Mouse (Mus musculus): ENCODE measurements around the gene Fntb. TPM values are rescaled to one million over a fixed set of nuclear protein-coding genes. Genes with fewer than 3 reads are reported as not detected.
A peak's percentile ranks its signal among the peaks of the same experiment; 100 is the strongest.

The Fntb gene
- total and polyA plus RNA-seq, 3 experiments, result 11.7 to 28.5 TPM; not detected in 1

- peaks cover 0 to 17% of the 10 kb centered on the region in 2 experiments; a peak in 3 of 4 replicates for H3K36me3 ChIP-seq (ENCODE audit: control insufficient read depth in 1 of 2, insufficient read depth in 2 of 2, low read length in 2 of 2)
- H3K9ac ChIP-seq (ENCODE audit: control insufficient read depth, low read depth, low read length, poor library complexity, severe bottlenecking), result no peak overlapping the region
- no peaks in the 10 kb centered on the region for H3K9me3 ChIP-seq (replicated peaks; ENCODE audit: insufficient read depth, low read length)
- DNase-seq (ENCODE audit: low read depth, low spot score), result peak; percentile 85
- H3K79me2 ChIP-seq (ENCODE audit: control insufficient read depth, insufficient read depth, low read length, poor library complexity), result no peaks in the 10 kb centered on the region
- H3K4me1 ChIP-seq (ENCODE audit: control insufficient read depth in 1 of 2, insufficient read depth in 2 of 2, low read length in 2 of 2), result peaks cover 15 to 33% of the 10 kb centered on the region in 2 experiments
- no peak overlapping the region for H3K4me3 ChIP-seq (ENCODE audit: control insufficient read depth in 1 of 2, insufficient read depth in 1 of 2, low read depth in 2 of 2, low read length in 2 of 2)
- peak overlapping the region; percentile 47 for H3K27ac ChIP-seq (ENCODE audit: control insufficient read depth, low read depth, low read length)
- H3K27me3 ChIP-seq (ENCODE audit: control insufficient read depth in 1 of 2, insufficient read depth in 2 of 2, low read length in 2 of 2), result no peaks in the 10 kb centered on the region
- TF ChIP-seq TAL1 (IDR thresholded peaks at IDR 0.05; ENCODE audit: low read length) (peak; percentile 86), MYC (IDR thresholded peaks at IDR 0.05; ENCODE audit: low read depth, low read length) (no peak), MAX (IDR thresholded peaks at IDR 0.05; ENCODE audit: low read length) (no peak), RCOR1 (IDR thresholded peaks at IDR 0.05; ENCODE audit: low read depth, low read length) (peak; percentile 86), NELFE (IDR thresholded peaks at IDR 0.05; ENCODE audit: low read depth, low read length) (no peak), TBP (IDR thresholded peaks at IDR 0.05; ENCODE audit: low read depth, low read length) (0 out of 2 replicates have a peak, but pooled peaks have one; percentile 23), ZKSCAN1 (IDR thresholded peaks at IDR 0.05; ENCODE audit: low read depth, low read length) (no peak), BHLHE40 (IDR thresholded peaks at IDR 0.05; ENCODE audit: borderline replicate concordance, low read depth, low read length) (no peak), CTCF (IDR thresholded peaks at IDR 0.05 in 2 of 3, conservative IDR thresholded peaks at IDR 0.05 in 1 of 3; ENCODE audit: control insufficient read depth in 1 of 3, insufficient read depth in 1 of 3, low read depth in 2 of 3, low read length in 3 of 3, poor library complexity in 1 of 3, severe bottlenecking in 1 of 3) (no peak), KAT2A (conservative IDR thresholded peaks at IDR 0.05; ENCODE audit: low read depth, low read length) (no peak), HCFC1 (IDR thresholded peaks at IDR 0.05; ENCODE audit: low read depth, low read length) (0 out of 2 replicates have a peak, but pooled peaks have one; percentile 28), ZC3H11A (IDR thresholded peaks at IDR 0.05; ENCODE audit: low read depth, low read length) (no peak), E2F4 (IDR thresholded peaks at IDR 0.05; ENCODE audit: borderline replicate concordance, low read depth, low read length) (no peak), NRF1 (IDR thresholded peaks at IDR 0.05; ENCODE audit: insufficient read depth, low read depth, low read length, poor library complexity, severe bottlenecking) (peak; percentile 30; the same call in 1 of the 2 replicates), MEF2A (IDR thresholded peaks at IDR 0.05; ENCODE audit: extremely low read depth, insufficient replicate concordance, low read depth, low read length, poor library complexity, severe bottlenecking) (0 out of 2 replicates have a peak, but pooled peaks have one; percentile 24), ETS1 (IDR thresholded peaks at IDR 0.05; ENCODE audit: low read depth, low read length) (peak; percentile 76), TCF12 (IDR thresholded peaks at IDR 0.05; ENCODE audit: low read depth, low read length) (peak; percentile 93), ZMIZ1 (IDR thresholded peaks at IDR 0.05; ENCODE audit: low read depth, low read length) (no peak), UBTF (IDR thresholded peaks at IDR 0.05; ENCODE audit: borderline replicate concordance, insufficient read depth, low read depth, low read length) (no peak), SMC3 (IDR thresholded peaks at IDR 0.05; ENCODE audit: low read depth, low read length) (0 out of 2 replicates have a peak, but pooled peaks have one; percentile 22), MAZ (IDR thresholded peaks at IDR 0.05; ENCODE audit: low read depth, low read length) (no peak), GATA1 (IDR thresholded peaks at IDR 0.05; ENCODE audit: low read depth, low read length) (peak; percentile 90), USF2 (IDR thresholded peaks at IDR 0.05; ENCODE audit: borderline replicate concordance in 1 of 2, insufficient read depth in 1 of 2, low read depth in 1 of 2, low read length in 2 of 2) (no peak), GABPA (IDR thresholded peaks at IDR 0.05; ENCODE audit: low read depth, low read length) (no peak), RAD21 (IDR thresholded peaks at IDR 0.05; ENCODE audit: low read depth, low read length) (no peak), CHD1 (IDR thresholded peaks at IDR 0.05; ENCODE audit: low read depth, low read length) (no peak), JUND (IDR thresholded peaks at IDR 0.05; ENCODE audit: low read depth, low read length) (no peak), MYB (IDR thresholded peaks at IDR 0.05; ENCODE audit: low read depth, low read length) (peak; percentile 41; the same call in 1 of the 2 replicates), POLR2AphosphoS5 (IDR thresholded peaks at IDR 0.05; ENCODE audit: borderline replicate concordance, low read depth, low read length) (no peak), MAFK (IDR thresholded peaks at IDR 0.05; ENCODE audit: borderline replicate concordance, low read depth, low read length) (no peak; the same call in 1 of the 2 replicates), ELF1 (IDR thresholded peaks at IDR 0.05; ENCODE audit: low read depth, low read length) (peak; percentile 71; the same call in 1 of the 2 replicates), EP300 (IDR thresholded peaks at IDR 0.05; ENCODE audit: low read depth in 1 of 2, low read length in 2 of 2) (peak; percentile 91 to 92), MXI1 (IDR thresholded peaks at IDR 0.05; ENCODE audit: low read depth, low read length) (peak; percentile 53; the same call in 1 of the 2 replicates), SIN3A (IDR thresholded peaks at IDR 0.05; ENCODE audit: low read length) (peak; percentile 60; the same call in 1 of the 2 replicates), ZNF384 (IDR thresholded peaks at IDR 0.05; ENCODE audit: low read depth, low read length) (no peak), CHD2 (IDR thresholded peaks at IDR 0.05; ENCODE audit: low read length) (no peak; the same call in 1 of the 2 replicates), USF1 (IDR thresholded peaks at IDR 0.05; ENCODE audit: low read depth, low read length) (no peak)
Observed at GRCm38 (mm10) chr12:76909218-76909617, 143.8 kb downstream of the Fntb start.
